Mouse (Mus musculus) embryonic facial prominence, embryonic 13.5 days (tissue): Measurements from ENCODE around the gene Ddah2. TPM values are rescaled to one million over a fixed set of nuclear protein-coding genes. Genes with fewer than 3 reads are reported as not detected.
"Not testable (repeated sequence)": the region's sequence is repeated elsewhere in the genome, so short reads cannot be mapped to it uniquely, and the experiment has no call there.

ENCODE experiments used
- ATAC-seq: fragments of 200-750 bp; cut with Nextera tagmentation; 2 replicates; pipeline ENCODE4 v1.8.0; 2017; ENCODE audit warnings: low read depth; ENCODE audit not compliant: insufficient number of reproducible peaks, insufficient read depth, low FRiP score, low TSS enrichment
- H3K27ac ChIP-seq: fragments of 300-500 bp; sonication (generic); 2 replicates; pipeline ENCODE4 v1.5.1; 2015; ENCODE audit warnings: moderate library complexity, mild to moderate bottlenecking, inconsistent platforms
- H3K27me3 ChIP-seq: fragments of 300-500 bp; sonication (generic); 2 replicates; pipeline ENCODE4 v1.6.1; 2015; ENCODE audit warnings: mild to moderate bottlenecking, inconsistent platforms
- H3K36me3 ChIP-seq: fragments of 300-500 bp; sonication (generic); 2 replicates; pipeline ENCODE4 v1.6.1; 2015; ENCODE audit warnings: mild to moderate bottlenecking, inconsistent platforms
- H3K4me1 ChIP-seq: fragments of 300-500 bp; sonication (generic); 2 replicates; pipeline ENCODE4 v1.6.1; 2015; ENCODE audit warnings: inconsistent platforms
- H3K4me2 ChIP-seq: fragments of 300-500 bp; sonication (generic); 2 replicates; pipeline ENCODE4 v1.6.1; 2015; ENCODE audit warnings: moderate library complexity, mild to moderate bottlenecking, inconsistent platforms
- H3K4me3 ChIP-seq: fragments of 300-500 bp; sonication (generic); 2 replicates; pipeline ENCODE4 v1.5.1; 2015; ENCODE audit warnings: mild to moderate bottlenecking, inconsistent platforms
- H3K9ac ChIP-seq: fragments of 300-500 bp; sonication (generic); 2 replicates; pipeline ENCODE4 v1.6.1; 2015; ENCODE audit warnings: mild to moderate bottlenecking, inconsistent platforms
- H3K9me3 ChIP-seq: fragments of 300-500 bp; sonication (generic); 2 replicates; pipeline ENCODE4 v1.6.1; 2016; ENCODE audit warnings: inconsistent platforms
- WGBS: fragments of 180-500 bp; shearing (Covaris S2); methylation state at CpG from one replicate; pipeline ENCODE4 v1.1.7; 2015; ENCODE audit warnings: mixed read lengths; 5-methylcytosine and 5-hydroxymethylcytosine counted together
- polyA plus RNA-seq: library from polyadenylated mRNA; unstranded; fragments of >200 nt; fragmentation: Nextera tagmentation; extraction: Ambion mirVana; gene quantifications from 2 replicates; pipeline ENCODE4 v1.2.1, GENCODE M21; 2015

The Ddah2 gene
- polyA plus RNA-seq, 1 experiment from 2014 or later = 374 TPM

DNA sequence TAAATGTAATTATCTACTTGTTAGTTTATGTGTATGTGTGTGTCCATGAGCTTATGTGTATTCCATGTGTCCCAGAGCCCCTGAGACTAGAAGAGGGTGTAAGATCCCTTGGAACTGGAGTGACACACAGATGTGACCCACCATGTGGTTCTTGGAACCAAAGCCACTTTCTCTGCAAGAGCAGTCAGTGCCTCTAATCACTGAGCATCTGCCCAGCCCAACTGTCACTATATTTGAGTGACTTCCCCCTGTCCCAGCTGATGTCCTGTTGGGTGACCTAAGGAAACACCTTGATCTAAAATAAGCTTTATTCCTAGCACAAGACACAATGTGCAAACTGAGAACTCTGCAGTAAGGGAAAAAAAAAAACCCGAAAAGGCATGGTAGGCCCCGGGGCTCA lies 30.5 kb upstream of the Ddah2 start:
- Histone ChIP-seq H3K4me3 (no peak overlapping the region), H3K36me3 (no peaks in the 10 kb centered on the region), H3K27ac (no peak overlapping the region), H3K9ac (no peak overlapping the region), H3K4me1 (peaks cover 37% of the 10 kb centered on the region), H3K27me3 (no peaks in the 10 kb centered on the region), H3K4me2 (no peak overlapping the region), H3K9me3 (no peaks in the 10 kb centered on the region)
- ATAC-seq = no peak
- WGBS = 71% methylated on average over 2 of the region's 2 CpGs

DNA sequence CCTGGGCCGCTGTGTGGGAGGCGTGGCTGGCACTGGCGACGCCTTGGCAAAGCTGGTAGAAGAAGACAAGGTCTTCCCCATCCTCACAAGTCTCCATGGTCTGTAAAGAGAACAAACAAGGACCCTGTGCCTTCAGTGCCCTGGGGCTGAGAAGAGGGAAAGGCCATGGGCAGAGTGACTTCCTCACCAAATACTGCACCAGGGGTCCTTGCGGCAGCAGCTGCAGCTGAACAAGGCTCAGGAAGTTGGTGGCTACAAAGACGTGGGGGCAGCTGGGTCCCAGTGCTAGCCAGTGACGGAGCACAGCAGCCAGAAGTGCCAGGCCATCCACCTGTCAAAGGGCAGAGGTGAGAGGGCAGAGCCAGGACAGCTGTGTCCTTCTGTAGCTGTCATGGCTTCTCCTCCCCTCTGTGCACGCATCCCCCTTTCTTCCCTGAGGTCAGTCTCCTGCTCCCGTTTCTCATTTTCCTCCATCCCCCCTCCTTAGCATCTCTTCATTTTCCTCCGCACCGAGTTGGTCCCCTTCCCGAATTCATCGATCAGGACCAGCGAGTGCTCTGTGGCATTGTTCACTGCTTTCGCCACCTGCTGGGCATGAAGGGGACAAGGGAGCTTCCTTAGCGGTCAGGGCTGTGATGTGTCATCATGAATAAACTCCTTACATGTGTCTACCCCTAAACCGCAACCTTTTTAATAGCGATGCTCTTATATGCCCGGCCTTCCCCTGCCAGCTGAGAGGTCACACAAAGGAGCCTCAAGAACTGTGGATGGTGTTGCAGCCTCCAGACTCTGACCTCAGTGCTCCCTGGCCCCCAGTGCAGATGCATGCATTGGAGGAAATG lies 28.9 kb upstream of the Ddah2 start:
- Histone ChIP-seq H3K4me2 (peak overlapping the region; percentile 24), H3K27ac (no peak overlapping the region), H3K4me3 (no peak overlapping the region), H3K9me3 (no peaks in the 10 kb centered on the region), H3K9ac (0 out of 2 replicates have a peak overlapping the region, but pooled peaks have one; percentile 58), H3K36me3 (no peaks in the 10 kb centered on the region), H3K4me1 (peaks cover 29% of the 10 kb centered on the region), H3K27me3 (no peaks in the 10 kb centered on the region)
- 31% methylated on average over 19 of the region's 19 CpGs for WGBS
- no peak for ATAC-seq

DNA sequence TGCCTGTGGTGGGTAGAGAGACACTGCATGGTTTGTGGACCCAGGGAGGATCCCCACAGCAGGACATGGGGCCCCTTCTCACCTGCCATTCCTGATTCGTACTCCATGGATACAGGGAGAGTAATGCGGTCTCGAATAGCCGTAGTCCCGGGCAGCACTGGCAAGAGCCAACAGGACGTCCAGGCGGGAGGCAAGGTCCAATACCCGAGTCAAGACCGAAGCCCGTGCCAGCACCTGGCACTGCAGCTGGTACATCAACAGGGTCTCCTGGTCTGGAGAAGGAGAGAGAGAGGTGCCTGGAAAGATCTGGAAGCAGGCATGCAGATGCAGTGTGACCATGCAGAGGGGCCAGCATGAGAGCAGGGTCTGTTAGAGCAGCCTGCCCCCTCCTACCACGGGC lies 27.6 kb upstream of the Ddah2 start:
- no peak overlapping the region for H3K27ac ChIP-seq
- peaks cover 20% of the 10 kb centered on the region for H3K4me1 ChIP-seq
- no peak for ATAC-seq
- WGBS = 92% methylated on average over 11 of the region's 11 CpGs
- H3K36me3 ChIP-seq = no peaks in the 10 kb centered on the region
- no peak overlapping the region for H3K4me2 ChIP-seq
- H3K27me3 ChIP-seq = no peaks in the 10 kb centered on the region
- no peaks in the 10 kb centered on the region for H3K9me3 ChIP-seq
- H3K9ac ChIP-seq = no peak overlapping the region
- H3K4me3 ChIP-seq = no peak overlapping the region

DNA sequence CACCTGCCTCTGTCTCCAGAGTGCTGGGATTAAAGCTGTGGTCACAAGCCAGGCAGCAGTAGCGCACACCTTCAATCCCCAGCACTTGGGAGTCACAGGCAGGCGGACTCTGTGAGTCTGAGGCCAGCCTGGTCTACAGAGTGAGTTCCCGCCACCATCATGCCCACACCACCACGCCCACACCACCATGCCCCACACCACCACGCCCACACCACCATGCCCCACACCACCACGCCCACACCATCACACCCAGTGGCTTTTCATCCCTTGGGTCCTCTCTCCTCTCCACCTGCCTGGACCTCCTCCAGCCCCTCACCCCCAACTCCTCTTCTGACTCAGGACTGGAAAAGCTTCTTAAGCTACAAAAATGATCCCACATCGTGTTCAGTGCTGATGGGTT lies 27.0 kb upstream of the Ddah2 start:
- Histone ChIP-seq H3K27ac (no peak overlapping the region), H3K9me3 (no peaks in the 10 kb centered on the region), H3K27me3 (no peaks in the 10 kb centered on the region), H3K4me2 (no peak overlapping the region), H3K4me3 (no peak overlapping the region), H3K36me3 (no peaks in the 10 kb centered on the region), H3K9ac (no peak overlapping the region), H3K4me1 (peaks cover 15% of the 10 kb centered on the region)
- no peak for ATAC-seq
- 93% methylated on average over 7 of the region's 7 CpGs for WGBS

DNA sequence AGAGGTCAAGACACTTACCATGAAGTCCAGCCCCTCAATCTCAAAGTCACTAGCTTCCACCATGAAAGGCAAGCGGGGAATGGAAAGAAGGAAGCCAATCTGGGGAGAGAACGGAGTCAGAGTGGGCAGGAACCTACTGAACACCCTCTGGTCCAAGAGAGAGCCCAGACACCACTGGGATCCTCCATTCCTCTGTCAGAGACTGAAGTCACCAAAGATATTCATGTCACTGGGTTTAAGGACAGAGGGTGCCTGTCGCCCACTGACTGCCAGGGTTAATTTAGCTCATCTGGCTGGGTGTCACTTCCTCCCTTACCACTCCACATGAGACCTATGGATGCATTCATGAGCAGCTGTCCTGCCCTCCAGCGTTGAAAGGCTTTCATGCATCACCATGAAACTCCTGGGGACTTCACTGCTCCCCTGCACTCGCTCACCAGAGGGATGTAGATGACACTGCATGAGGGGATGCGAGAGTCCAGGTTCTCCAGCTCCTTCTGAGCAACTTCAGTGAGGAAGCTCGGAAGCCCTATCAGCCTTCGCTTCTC lies 26.4 kb upstream of the Ddah2 start:
- Histone ChIP-seq H3K27ac (no peak overlapping the region), H3K4me1 (peaks cover 12% of the 10 kb centered on the region), H3K9me3 (no peaks in the 10 kb centered on the region), H3K36me3 (no peaks in the 10 kb centered on the region), H3K4me3 (no peak overlapping the region), H3K4me2 (no peak overlapping the region), H3K9ac (no peak overlapping the region), H3K27me3 (no peaks in the 10 kb centered on the region)
- ATAC-seq = no peak
- WGBS = 73% methylated on average over 8 of the region's 8 CpGs

DNA sequence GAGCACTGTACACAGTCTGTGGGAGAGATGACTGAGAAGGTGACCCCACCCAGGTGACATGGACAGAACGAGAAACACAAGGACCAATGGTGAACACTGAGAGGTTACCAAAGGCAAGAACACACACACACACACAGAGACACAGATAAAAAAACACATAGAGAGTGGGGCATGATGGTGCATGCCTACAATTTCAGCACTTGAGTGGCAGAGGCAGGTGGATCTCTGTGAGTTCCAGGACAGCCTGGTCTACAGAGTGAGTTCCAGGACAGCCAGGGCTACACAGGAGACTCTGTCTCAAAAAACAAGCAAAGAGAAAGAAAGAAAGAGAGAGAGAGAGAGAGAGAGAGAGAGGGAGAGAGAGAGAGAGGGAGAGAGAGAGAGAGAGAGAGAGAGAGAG lies 25.1 kb upstream of the Ddah2 start:
- H3K27me3 ChIP-seq, H3K9ac ChIP-seq, H3K4me2 ChIP-seq, H3K4me1 ChIP-seq, H3K9me3 ChIP-seq, H3K36me3 ChIP-seq, ATAC-seq, H3K4me3 ChIP-seq, H3K27ac ChIP-seq: not testable (repeated sequence)
- whole genome bisulfite sequencing = 65% methylated on average over 1 of the region's 1 CpGs

DNA sequence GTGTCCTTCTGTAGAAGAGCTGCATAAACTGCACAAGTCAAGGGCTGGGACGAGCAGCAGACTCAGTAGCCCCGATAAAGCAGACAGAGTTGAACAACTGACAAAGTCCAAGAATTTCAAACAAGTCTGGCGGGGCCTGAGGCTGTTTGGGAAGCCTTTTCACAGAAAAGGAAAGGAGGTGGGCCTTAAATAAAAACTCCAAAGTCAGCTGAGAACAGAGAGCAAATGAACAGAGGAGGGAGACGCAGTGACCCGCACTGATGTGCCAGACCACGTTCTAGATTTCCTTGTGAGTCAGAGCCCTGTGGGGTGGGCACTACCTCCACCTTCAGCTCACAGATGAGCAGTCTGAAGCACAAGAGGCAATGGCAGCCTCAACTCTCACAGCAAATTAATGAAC lies 23.9 kb upstream of the Ddah2 start:
- peaks cover 1% of the 10 kb centered on the region for H3K4me1 ChIP-seq
- no peaks in the 10 kb centered on the region for H3K27me3 ChIP-seq
- ATAC-seq = no peak
- H3K9me3 ChIP-seq = no peaks in the 10 kb centered on the region
- no peaks in the 10 kb centered on the region for H3K36me3 ChIP-seq
- 65% methylated on average over 6 of the region's 6 CpGs for WGBS
- H3K27ac ChIP-seq = no peak overlapping the region
- no peak overlapping the region for H3K4me2 ChIP-seq
- H3K4me3 ChIP-seq = no peak overlapping the region
- H3K9ac ChIP-seq = no peak overlapping the region

DNA sequence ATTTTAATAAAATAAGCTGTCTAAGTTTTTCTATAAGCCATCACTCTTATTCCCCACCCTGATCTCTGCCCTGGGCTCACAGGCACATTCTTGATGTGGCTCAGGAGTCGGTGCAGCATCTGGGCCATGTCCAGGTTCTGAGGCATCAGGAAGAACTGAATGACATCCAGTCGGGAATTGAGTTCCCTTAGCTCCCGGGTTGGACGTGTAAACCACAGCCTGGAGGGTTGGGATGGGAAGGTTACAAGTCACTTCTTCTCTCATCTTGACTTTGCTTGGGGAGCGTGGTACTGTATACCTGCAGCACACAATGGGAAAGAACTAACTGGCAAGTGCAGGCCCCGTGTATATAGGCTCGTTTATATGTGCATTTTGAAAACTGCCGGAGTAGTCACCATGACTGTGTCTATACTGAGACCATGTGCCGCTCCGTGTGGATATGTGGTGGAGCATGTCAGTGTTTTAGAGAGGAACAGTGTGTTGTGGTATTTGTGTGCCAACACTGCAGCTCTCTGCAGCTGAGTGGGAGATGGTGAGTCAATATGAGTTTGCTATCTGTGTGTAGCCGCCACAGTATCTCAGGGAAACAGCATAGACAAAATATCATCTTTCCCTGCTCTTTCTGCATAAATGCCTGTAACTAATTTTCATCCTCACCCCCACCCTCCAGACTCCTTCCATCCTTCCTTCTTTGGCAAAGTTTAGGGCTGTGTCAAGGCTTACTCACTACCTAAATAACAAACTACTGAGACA lies 19.5 kb upstream of the Ddah2 start:
- WGBS = 80% methylated on average over 11 of the region's 11 CpGs
- ATAC-seq = no peak

DNA sequence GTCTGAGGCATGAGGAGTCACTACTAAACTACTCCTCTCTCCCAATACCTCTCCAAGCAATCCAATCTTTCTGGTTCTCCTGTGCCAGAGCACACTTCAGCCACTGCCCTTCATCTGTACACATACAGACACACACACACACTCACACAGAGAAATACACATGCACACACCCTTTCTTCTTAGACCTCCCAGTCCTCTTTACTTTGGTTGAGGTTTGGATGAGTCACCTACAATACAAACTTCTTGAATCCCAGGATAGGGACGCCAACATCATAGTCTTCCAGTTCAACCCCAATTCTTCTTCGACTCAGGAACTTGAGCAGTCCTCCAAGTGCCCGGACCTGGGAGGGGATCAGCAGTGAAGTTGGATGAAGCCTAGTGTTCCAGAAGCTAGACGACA lies 15.0 kb upstream of the Ddah2 start:
- H3K9me3 ChIP-seq = no peaks in the 10 kb centered on the region
- no peaks in the 10 kb centered on the region for H3K27me3 ChIP-seq
- H3K36me3 ChIP-seq = no peaks in the 10 kb centered on the region
- WGBS = 86% methylated on average over 4 of the region's 4 CpGs
- H3K4me3 ChIP-seq = no peak overlapping the region
- ATAC-seq = no peak
- peaks cover 32% of the 10 kb centered on the region for H3K4me1 ChIP-seq
- no peak overlapping the region for H3K4me2 ChIP-seq
- H3K27ac ChIP-seq = no peak overlapping the region
- H3K9ac ChIP-seq = 0 out of 2 replicates have a peak overlapping the region, but pooled peaks have one; percentile 2

More for the DNA sequence above, 19.5 kb upstream of the Ddah2 start:
- no peaks in the 10 kb centered on the region; the same call in 1 of the 2 replicates for H3K4me1 ChIP-seq
- H3K9ac ChIP-seq = no peak overlapping the region
- H3K27ac ChIP-seq = no peak overlapping the region
- H3K4me3 ChIP-seq = no peak overlapping the region
- H3K4me2 ChIP-seq = no peak overlapping the region
- no peaks in the 10 kb centered on the region for H3K36me3 ChIP-seq
- H3K9me3 ChIP-seq = no peaks in the 10 kb centered on the region
- no peaks in the 10 kb centered on the region for H3K27me3 ChIP-seq

DNA sequence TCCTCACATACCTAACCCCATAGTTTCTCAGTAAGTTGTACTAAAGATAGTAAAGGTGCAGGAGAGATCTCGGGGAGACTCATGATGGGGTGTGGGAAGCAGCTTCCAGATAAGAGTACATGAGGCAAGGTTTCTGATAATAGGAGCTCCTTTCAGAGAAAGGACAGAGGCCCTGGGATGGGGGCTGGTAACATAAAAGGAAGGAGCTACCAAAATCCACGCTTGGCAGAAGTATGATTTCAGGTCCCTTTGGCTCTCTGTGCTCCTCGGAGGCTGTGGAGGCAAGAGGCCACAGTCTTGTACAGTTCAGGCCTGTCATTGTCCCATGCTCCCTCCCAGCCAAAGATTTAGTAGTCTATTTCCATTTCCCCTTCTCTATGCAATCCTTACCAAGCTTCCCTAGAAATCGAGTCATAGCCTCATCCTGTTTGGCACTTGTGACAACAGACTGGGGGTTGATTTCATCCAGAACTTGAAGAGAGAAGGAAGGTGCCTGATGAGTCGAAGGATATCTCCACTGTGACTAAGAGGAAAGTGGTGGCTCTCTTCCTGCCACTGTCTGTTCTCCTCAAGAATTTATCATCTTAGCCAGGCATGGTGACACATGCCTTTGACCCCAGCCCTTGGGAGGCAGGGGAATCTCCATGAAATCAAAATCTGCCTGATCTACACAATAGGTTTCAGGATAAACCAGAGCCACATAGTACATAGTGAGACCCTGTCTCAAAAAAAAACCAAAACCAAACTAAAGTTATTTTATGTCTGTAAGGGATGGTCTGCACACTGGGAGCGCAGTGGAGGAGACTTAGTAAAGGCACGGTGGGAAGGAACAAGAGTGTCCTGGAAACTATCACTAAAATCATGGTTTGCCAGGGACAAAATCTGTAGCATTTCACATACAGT lies 13.7 kb upstream of the Ddah2 start:
- Histone ChIP-seq H3K27me3 (no peaks in the 10 kb centered on the region), H3K4me1 (peaks cover 44% of the 10 kb centered on the region), H3K4me3 (peak overlapping the region; percentile 55), H3K9ac (no peak overlapping the region; the same call in 1 of the 2 replicates), H3K27ac (0 out of 2 replicates have a peak overlapping the region, but pooled peaks have one; percentile 86), H3K36me3 (no peaks in the 10 kb centered on the region), H3K9me3 (no peaks in the 10 kb centered on the region), H3K4me2 (peak overlapping the region; percentile 95)
- ATAC-seq = no peak
- WGBS = 82% methylated on average over 7 of the region's 7 CpGs
